Mouse (Mus musculus) intestine, postnatal 0 days (tissue): ENCODE measurements at regions not wholly inside any gene's neighbourhood (a gene's known extent, or its start where the extent isn't known, plus 50 kb on each side); places are given as distances from the start of the nearest gene placed in this dataset.

ENCODE experiments used
- ATAC-seq: fragments of 200-750 bp; cut with Nextera tagmentation; 2 replicates; pipeline ENCODE4 v1.8.0; 2017; ENCODE audit warnings: mild to moderate bottlenecking, moderate TSS enrichment, moderate library complexity
- H3K27ac ChIP-seq: fragments of 300-500 bp; sonication (generic); 2 replicates; pipeline ENCODE4 v1.5.1; 2014; ENCODE audit warnings: mild to moderate bottlenecking, low read depth, low read length, moderate library complexity
- H3K27me3 ChIP-seq: fragments of 300-500 bp; sonication (generic); replicated peaks from 2 replicates; pipeline ENCODE4 v1.6.1; 2014; ENCODE audit warnings: low read length, mixed read lengths; ENCODE audit not compliant: control insufficient read depth, insufficient read depth
- H3K36me3 ChIP-seq: fragments of 300-500 bp; sonication (generic); 2 replicates; pipeline ENCODE4 v1.6.1; 2014; ENCODE audit warnings: mild to moderate bottlenecking, moderate library complexity; ENCODE audit not compliant: control insufficient read depth, insufficient read depth
- H3K4me1 ChIP-seq: fragments of 300-500 bp; sonication (generic); replicated peaks from 2 replicates; pipeline ENCODE4 v1.6.1; 2014; ENCODE audit warnings: antibody characterized with exemption, low read length, mixed read lengths; ENCODE audit not compliant: control insufficient read depth, insufficient read depth
- H3K4me2 ChIP-seq: fragments of 300-500 bp; sonication (generic); replicated peaks from 2 replicates; pipeline ENCODE4 v1.6.1; 2014; ENCODE audit warnings: low read depth, mild to moderate bottlenecking, moderate library complexity
- H3K4me3 ChIP-seq: fragments of 300-500 bp; sonication (generic); 2 replicates; pipeline ENCODE4 v1.5.1; 2014; ENCODE audit warnings: low read depth, low read length
- H3K9ac ChIP-seq: fragments of 300-500 bp; sonication (generic); 2 replicates; pipeline ENCODE4 v1.6.1; 2014; ENCODE audit warnings: mild to moderate bottlenecking, low read depth, low read length
- H3K9me3 ChIP-seq: fragments of 300-500 bp; sonication (generic); 2 replicates; pipeline ENCODE4 v1.6.1; 2016; ENCODE audit warnings: mixed run types; ENCODE audit not compliant: control insufficient read depth
- CTCF ChIP-seq: sonication (generic); IDR thresholded peaks from 2 replicates; pipeline ENCODE4 v1.5.1; 2016; ENCODE audit warnings: low read depth, mild to moderate bottlenecking, control low read depth, antibody characterized with exemption, moderate library complexity
- WGBS: fragments of 180-500 bp; shearing (Covaris S2); extraction: QIAGEN DNeasy Blood & Tissue Kit; methylation state at CpG from one replicate; pipeline ENCODE4 v1.1.7; 2014; 5-methylcytosine and 5-hydroxymethylcytosine counted together

DNA sequence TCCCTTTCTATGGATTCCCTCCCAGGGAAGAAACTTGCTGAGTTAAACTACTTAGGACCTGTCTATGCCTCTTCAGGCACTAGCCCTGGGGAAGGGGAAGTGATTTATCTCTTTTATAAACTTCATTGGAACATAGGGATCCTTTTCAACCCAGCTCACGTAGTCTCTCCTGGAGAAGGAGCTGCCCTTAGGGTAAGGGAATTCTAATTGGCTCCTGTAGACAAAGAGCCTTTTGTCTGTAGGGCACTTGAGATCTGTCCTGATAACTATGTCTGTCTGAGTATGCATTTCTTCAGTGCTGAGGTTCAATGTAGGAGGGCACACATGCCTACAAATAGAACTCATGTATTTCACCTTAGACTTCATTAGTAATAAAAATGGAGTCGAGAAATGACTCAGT lies 413.9 kb upstream of the Large1 start:
- no peaks in the 10 kb centered on the region for H3K36me3 ChIP-seq
- H3K27me3 ChIP-seq: no peaks in the 10 kb centered on the region
- H3K4me2 ChIP-seq: no peak overlapping the region
- TF ChIP-seq CTCF: no peak
- H3K4me1 ChIP-seq: no peaks in the 10 kb centered on the region; the same call in 1 of the 2 replicates
- no peak overlapping the region for H3K27ac ChIP-seq
- H3K9me3 ChIP-seq: no peaks in the 10 kb centered on the region
- no peak overlapping the region for H3K4me3 ChIP-seq
- ATAC-seq: peak; percentile 64; the same call in 1 of the 2 replicates
- 27% methylated on average over 2 of the region's 2 CpGs for WGBS
- no peak overlapping the region for H3K9ac ChIP-seq

- no peak overlapping the region for H3K9ac ChIP-seq
- no peaks in the 10 kb centered on the region for H3K9me3 ChIP-seq
- H3K27ac ChIP-seq: no peak overlapping the region
- WGBS: 83% methylated on average over 1 of the region's 1 CpGs
- no peaks in the 10 kb centered on the region for H3K27me3 ChIP-seq
- ATAC-seq: no peak
- no peak overlapping the region for H3K4me2 ChIP-seq
- H3K4me3 ChIP-seq: no peak overlapping the region
- no peaks in the 10 kb centered on the region for H3K4me1 ChIP-seq
- TF ChIP-seq CTCF: no peak
- H3K36me3 ChIP-seq: no peaks in the 10 kb centered on the region
Observed at GRCm38 (mm10) chr8:73758771-73759170, 405.4 kb upstream of the Large1 start.

GRCm38 (mm10) chr8:73750571-73750970 lies 397.2 kb upstream of the Large1 start:
- WGBS: 86% methylated on average over 7 of the region's 7 CpGs

DNA sequence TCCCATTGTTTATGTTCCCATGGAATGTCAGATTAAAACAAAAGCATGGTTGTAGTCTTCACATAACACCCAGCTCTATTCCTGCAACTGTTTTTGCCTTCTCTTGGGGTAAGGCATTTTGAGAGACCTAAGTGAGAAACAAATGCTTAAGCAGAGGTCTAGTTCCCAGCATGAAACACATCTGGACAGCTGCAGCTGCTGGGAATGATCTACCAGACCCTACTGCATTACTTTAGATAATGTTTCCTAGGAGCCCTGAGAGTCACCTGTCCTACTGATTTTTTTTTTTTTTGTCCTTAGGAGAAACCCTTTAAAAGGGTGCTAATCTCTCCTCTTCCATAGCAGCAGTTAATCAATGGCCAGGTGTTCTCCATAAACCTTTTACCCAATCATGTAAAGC lies 353.5 kb upstream of the Large1 start:
- ATAC-seq: no peak
- H3K4me2 ChIP-seq: no peak overlapping the region
- H3K27me3 ChIP-seq: no peaks in the 10 kb centered on the region
- no peak overlapping the region for H3K9ac ChIP-seq
- H3K27ac ChIP-seq: no peak overlapping the region
- no peaks in the 10 kb centered on the region for H3K36me3 ChIP-seq
- no peak for TF ChIP-seq CTCF
- H3K9me3 ChIP-seq: no peaks in the 10 kb centered on the region
- H3K4me1 ChIP-seq: no peaks in the 10 kb centered on the region
- no peak overlapping the region for H3K4me3 ChIP-seq

More at GRCm38 (mm10) chr8:73750571-73750970, 397.2 kb upstream of the Large1 start:
- no peak overlapping the region for H3K4me3 ChIP-seq
- no peak for TF ChIP-seq CTCF
- H3K36me3 ChIP-seq: no peaks in the 10 kb centered on the region
- no peak overlapping the region for H3K27ac ChIP-seq
- no peak overlapping the region for H3K9ac ChIP-seq
- H3K4me1 ChIP-seq: no peaks in the 10 kb centered on the region
- H3K9me3 ChIP-seq: no peaks in the 10 kb centered on the region
- no peaks in the 10 kb centered on the region for H3K27me3 ChIP-seq
- H3K4me2 ChIP-seq: no peak overlapping the region
- ATAC-seq: no peak
